Mouse (Mus musculus) neural tube, embryonic 10.5 days (tissue): ENCODE measurements around the gene Zc3h12d.
A peak's percentile ranks its signal among the peaks of the same experiment; 100 is the strongest.
"Not testable (repeated sequence)": the region's sequence is repeated elsewhere in the genome, so short reads cannot be mapped to it uniquely, and the experiment has no call there.

Experiments used
- DNase-seq: peaks from one replicate; pipeline ENCODE4 v3.0.0-alpha.2; 2017; ENCODE audit warnings: low spot score; ENCODE audit errors: extremely low spot score

Zc3h12d gene

DNA sequence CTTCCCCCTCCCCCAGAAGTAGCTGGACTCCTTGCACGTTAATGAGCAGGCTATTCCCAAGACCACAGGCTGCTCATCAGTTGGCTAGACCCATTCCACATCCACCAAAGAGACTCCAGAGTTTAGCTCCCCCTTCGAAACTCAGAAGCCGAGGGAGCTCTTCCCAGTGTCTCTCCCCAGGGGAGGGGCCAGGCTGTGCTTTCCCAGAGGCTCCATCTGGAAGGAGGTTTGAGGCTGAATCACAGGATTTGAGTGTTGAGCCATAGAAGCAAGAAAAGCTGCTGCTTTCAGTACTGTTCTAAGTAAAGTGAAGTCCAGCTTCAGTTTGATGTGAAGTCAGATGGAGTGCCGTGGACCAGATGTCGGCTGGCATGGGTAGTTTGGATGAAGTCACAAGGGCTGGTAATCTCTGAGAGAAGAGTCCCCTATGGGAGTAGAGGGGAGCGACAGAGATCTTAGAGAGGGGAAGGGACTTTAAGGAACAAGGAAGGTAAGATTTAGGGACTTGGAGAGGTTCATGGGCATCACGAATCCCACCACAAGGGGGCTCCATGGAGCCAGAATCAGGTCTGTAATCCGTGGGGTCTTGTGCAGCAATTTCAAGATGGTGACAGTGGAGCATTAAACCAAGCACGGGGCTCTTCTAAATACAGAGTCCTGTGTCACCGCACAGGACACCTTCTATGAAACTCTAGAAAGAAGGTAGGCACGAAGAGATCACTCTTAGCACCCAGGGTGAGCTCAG, 38.5 kb downstream of the Zc3h12d start:
- peak; percentile 36 for DNase-seq

DNA sequence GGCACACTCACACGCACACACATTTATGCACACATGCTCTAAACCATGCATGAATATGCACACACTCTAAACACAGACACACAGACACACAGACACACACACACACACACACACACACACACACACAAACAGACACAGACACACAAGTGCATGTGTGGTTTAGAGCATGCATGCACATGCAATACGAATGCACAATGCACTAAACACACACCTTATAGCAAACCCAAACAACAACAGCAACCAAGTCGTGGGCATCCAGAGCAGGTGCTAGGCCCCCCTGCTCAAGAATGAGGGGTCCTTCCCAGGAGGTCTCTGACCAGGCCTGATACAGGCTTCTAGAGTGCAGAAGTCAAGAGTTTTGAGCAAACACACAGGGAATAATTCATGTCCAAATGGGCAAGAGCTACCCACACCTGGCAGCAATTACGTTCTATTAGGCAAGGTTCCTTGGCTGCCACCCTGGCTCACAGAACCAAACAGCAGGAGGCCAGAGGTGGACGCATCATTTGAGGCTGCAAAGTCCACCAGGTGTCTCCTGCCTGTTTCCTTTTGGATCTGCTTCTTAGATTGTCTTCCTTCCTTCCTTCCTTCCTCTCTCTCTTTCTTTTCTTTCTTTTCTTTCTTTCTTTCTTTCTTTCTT, 39.2 kb downstream of the Zc3h12d start:
- no peak for DNase-seq

DNA sequence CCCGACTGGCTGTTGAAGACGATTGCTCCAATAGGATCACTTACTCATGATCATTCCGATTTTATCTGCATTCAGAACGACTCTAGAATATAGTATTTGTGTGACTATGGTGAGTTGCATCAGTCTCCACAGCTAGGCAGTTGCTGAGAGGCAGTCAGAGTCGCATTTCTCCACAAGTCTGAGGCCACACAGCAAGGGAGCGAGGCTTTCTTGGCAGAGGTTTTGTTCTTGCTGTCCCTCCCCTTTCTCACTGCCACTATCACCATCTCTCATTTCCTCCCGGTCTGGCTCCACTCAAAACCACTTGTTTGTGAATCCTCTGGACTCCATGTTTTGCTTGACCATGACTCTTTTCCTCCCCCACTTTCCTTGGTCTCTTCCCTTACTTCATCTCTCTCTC, 41.9 kb downstream of the Zc3h12d start:
- no peak for DNase-seq

DNA sequence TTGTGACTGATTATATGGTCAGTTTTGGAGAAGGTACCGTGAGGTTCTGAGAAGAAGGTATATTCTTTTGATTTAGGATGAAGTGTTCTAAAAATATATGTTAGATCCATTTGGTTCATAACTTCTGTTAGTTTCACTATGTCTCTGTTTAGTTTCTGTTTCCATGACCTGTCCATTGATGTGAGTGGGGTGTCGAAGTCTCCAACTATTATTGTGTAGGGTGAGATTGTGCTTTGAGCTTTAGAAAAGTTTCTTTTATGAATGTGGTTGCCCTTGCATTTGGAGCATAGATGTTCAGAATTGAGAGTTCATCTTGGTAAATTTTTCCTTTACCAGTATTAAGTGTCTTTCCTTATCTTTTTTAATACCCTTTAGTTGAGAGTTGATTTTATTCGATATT, 48.0 kb downstream of the Zc3h12d start:
- not testable (repeated sequence) for DNase-seq

DNA sequence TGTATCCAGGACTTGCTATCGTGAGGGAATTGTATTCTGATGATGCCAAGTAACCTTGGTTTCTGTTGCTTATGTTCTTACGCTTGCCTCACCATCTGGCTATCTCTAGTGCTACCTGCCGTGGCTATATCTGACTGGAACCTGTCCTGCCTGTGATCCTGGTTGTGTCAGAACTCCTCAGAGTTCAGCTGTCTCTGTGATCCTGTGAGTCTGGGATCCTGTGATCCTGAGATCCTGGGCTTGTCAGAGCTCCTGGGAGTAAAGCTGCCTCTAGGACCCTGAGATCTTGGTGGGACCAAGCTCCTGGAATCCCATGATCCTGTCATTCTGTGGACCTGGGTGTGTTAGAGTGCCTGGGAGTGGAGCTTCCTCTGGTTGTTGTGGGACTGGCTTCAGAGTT, 49.7 kb downstream of the Zc3h12d start:
- DNase-seq = no peak

DNA sequence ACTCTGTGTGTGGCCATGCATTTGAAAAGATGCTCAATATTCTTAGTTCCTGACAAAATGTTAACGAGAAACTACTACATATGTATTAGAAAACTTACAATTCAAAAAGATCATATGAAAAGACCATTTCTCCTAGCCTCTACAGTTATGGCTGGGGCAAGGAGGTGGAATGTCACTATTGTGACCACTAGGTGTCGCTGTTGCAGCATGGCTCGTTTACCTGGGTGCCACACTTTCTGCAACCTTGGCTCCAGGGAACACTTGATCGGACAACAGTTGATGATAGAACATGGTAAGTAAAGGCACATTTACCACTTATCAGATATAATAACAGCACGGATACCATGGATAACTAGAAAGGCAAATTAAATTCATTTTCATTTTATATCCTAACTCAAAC, 51.3 kb downstream of the Zc3h12d start:
- DNase-seq = peak; percentile 70

DNA sequence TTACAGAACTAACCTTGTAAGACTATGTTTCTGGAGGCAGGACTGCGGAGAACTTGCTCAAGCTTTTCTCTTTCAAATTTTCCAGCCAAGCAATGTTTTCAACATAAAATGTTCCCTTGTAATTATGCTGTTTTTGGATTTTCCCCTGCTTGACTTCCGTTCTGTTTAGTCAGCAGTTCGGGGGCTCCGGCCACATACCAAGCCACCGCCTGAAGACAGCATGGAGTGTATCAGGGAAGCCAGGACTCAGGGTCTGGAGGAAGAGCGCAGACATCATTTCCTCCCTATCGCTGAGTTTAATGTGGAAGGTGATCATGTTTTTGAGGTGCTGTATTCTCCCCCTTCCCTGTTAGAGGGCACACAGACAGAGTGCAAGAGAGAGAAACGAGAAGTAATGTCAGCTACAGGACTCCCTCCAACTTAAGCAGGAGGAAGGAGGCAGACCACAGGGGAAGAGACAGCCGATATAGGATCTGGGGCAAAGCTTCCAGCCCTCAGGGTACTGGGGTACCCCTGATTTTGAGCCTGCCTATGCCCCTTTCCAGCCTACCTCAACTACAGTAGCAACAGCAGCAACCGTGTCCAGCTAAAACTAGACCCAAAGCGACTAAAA, 56.1 kb downstream of the Zc3h12d start:
- DNase-seq = no peak

DNA sequence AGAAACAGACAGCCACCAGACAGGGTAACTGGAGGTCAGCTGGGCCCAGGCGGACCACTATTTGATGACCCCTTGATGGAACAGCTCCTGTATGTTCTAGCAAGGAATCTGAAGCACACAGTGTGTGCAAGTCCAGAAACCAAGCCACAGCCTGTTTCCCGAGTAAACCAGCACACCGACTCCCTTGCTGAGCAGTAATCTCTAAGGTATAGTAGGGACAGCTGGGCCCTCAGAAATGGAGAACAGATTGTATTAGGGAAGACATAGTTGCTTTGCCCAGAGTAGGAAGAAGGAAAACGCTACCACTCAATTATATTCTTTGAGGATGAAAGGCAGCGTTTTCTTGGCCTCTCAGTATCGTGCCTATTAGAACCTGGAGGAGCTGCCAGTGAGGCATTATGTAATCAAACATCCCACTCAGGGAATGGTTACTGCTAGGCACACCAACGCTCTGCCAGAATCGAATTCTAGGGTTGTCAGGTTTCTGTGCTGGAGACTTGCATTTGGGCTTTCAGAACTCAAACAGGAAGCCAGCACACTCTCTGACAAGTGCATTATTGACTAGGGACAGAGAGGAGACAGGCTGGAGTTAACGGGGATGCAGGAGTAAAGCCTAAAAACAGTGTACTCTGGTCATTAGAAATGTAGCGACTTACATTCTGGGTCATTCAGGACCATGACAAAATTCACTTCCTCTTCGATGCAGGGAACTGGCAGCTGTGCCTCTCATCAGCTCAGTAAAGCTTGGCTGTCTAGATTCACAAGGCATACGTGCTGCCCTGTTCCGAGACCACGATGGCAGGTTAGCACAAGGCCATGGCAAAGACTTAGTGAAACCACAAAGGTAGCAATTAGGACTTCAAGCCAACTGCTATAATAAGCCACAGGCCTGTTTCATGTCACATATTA, 68.7 kb downstream of the Zc3h12d start:
- DNase-seq = no peak

DNA sequence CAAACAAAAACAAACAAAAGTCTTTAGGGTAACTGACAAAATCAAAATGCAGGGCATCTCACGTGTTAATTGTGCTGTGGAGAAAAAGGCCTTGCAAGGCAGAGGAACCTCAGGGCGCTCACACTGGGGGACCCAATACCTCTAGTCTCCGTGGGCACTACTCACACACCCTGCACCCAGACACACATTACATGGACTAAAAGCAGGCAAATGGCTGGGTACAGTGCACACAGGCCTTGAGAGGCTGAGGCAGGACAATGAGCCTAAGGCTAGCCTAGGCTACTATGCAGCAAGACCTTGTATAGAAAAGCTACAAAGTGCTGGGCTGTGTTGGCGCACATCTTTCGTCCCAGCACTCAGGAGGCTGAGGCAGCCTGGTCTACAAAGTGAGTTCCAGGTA, 71.9 kb downstream of the Zc3h12d start:
- no peak for DNase-seq

DNA sequence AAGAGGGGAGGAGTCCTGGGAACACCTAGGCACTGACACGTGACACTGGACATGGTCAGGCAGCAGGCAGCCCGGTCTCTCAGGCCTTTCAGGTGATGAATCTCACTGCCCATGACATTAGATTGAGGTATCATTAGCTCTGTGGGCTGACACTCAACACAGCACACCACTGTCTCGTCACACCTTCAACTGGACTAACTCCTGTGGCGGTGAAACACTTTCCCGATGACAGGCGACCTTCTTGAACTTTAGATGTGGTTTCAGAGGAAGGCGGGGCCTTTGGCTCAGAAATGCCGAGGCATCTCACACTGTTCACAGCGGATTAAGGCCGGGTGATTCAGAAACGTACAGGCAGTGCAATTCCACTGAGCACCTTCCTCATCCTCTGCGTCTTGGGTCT, 74.9 kb downstream of the Zc3h12d start:
- DNase-seq = no peak

DNA sequence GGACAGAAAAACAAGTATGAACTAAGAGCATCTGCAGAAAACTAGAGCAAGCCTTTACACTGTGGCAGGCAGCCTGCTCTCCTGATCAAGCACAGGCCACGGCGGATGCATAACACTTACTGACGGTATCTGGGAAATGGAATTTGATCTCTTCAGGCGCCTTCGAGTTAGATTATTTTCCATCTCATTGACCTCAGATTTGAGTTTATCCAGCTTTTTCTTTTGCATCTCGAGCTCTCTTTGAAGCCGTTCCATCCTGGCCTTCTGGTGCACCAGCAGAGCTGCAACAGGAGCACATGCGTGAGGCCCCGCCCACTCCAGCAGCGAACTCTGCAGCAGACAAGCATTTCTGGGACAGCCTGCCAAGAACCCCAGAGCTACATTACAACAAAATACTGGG, 79.0 kb downstream of the Zc3h12d start:
- no peak for DNase-seq
